Mouse (Mus musculus): ENCODE results near the gene 1700001C02Rik. TPM values are rescaled to one million over a fixed set of nuclear protein-coding genes. Genes with fewer than 3 reads are reported as not detected.

1700001C02Rik gene
- polyA plus RNA-seq, 3 experiments from 2014 or later, result not detected

DNA sequence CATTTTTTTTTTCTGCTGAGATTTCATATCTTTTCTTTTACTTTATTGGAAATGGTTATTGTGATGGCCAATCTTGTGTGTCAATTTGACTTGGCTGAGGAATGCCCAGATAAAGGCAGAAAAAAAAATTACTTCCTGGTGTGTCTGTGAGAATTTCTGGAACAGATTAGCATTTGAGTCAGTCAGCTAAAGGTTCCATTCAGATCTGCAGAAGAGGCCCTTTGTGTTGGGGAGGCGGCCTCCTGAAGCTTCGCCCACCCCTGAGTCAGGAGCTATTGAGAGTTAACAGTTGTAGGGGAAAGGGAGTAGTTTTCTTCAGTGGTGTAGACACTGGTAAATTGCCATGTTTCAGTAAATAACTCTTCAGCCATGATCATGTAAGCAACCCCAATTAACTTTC is 29.4 kb downstream of the 1700001C02Rik start:
- ATAC-seq, result no peak

GRCm38 (mm10) chr5:30496821-30497220 is 31.0 kb downstream of the 1700001C02Rik start:
- no peak for ATAC-seq

DNA sequence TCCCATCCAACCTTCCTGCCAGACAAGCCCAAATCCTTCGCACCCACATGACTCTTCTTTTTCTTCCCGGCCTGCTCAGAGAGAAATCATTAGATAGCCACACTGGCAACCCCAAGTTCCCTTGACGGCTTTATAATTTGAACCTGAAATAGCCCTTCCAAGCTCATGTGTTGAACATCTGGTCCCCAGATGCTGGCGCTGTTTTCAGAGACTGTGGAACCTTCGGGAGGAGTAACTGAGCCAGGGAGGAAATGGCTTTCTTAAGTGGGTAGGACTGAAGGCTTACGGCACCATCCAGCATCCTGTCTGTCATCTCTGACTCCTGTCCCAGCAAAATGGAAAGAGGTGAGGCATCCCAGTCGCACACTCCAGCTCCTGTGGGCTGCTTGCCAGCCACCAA is 31.5 kb downstream of the 1700001C02Rik start:
- no peak for ATAC-seq

GRCm38 (mm10) chr5:30513111-30513510 is 47.3 kb downstream of the 1700001C02Rik start:
- ATAC-seq, result no peak

- ATAC-seq, result no peak
These were observed 50.5 kb downstream of the 1700001C02Rik start for GRCm38 (mm10) chr5:30516376-30516775.

DNA sequence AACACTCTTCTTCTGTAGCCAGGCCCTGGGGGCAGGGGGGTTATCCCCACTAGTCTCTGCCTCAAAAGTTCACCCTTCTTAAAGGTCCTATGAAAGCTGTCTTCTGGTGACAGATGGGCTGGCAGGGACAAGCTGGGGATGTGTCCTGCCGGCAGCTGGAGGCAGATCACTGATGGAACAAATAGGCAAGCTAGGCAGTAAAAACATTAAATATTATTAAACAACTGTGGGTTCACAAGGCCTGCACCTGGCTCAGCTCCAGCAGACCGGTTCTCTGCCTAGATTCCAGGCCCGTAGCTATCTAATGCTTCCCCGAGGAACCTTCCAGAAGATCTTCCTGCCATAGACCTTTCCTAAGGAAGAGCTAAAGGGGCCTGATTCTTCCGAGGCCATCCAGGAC is 52.3 kb downstream of the 1700001C02Rik start:
- no peak for ATAC-seq

- ATAC-seq, result no peak
These were observed 52.7 kb downstream of the 1700001C02Rik start for GRCm38 (mm10) chr5:30518547-30518946.

DNA sequence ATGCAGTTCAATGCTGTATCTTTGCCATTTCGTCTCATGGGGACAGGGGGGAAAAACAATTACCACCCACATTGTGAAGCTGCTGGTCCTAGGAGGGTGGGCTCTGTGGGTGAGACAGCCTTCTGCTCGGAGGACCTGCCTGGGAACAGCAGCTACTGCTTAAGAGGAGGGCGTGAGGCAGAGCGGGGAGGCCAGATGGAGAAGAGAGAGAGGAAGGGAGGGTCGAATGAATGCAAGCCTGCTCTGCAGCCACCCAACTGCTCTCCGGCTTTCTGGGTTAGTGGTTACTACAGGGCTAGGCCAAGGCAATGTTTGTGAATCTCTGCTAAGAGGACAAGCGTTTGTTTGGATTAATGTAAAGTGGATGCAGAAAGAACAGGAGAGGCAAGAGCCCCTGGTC is 53.6 kb downstream of the 1700001C02Rik start:
- ATAC-seq, result no peak

- no peak for ATAC-seq
These were observed 54.4 kb downstream of the 1700001C02Rik start for GRCm38 (mm10) chr5:30520214-30520732.

- ATAC-seq, result no peak
These were observed 56.6 kb downstream of the 1700001C02Rik start for GRCm38 (mm10) chr5:30522406-30522805.

GRCm38 (mm10) chr5:30523131-30523530 is 57.3 kb downstream of the 1700001C02Rik start:
- ATAC-seq, result no peak

DNA sequence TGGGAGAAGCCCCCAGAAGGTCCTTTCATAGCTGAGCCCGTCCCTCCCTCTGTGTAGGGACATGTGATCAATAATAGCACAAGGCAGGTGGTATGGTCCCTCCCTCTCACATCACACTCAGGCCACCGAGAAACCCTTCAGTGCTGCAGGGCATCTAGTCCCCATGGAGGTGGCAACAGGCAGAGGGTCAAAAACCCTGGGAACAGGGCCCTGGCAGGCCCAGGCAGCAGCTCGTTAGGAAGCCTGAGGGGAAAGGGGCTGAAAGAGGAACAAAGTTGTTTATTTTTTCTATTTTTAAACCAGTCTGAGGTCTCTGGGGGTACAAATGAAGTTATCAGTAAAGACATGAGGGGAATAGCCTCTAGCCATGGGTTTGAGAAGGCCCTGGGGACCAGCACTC is 58.4 kb downstream of the 1700001C02Rik start:
- no peak for ATAC-seq

DNA sequence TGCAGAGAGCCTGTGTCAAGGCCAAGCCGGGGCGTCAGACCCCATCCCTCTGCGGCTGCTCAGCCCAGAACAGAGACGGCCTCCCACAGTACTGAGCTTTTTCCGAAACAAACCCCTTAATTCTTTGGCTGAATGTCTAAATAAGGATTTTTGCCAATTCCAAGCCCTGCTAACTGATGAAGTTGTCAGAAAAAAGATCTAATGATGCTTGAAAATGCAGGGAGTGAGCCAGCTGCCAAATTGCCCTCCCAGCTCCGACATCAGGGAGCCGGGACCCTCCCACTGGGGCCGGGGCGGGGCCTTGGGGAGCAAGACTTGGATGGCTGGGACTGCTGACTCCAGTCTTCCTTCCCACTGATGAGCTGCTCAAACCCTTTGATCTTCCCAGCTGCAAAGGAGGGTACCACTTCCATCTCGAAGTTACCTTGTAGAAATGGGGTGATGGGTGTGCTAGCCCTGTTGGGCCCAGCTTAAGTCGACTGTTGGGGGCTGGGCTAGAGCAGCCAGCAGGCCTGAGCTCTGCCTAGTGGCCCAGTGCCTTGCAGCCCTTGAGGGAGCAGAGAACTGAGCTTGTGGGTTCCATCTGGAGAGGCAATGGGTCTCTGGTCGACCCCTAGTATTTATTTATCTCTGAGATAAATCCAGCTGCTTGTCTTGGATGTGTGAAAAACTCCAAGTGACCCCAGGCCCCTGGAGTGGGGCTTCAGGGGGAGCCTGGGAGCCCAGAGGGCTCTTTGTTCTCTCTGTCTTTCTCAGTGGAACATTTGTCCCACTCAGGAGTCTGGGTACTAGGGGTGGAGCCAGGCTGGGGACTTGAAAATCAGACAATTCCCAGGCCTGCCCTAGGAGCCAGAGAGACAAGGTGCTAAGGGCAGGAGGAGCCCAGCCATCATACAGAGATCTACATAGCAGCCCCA is 60.3 kb downstream of the 1700001C02Rik start:
- no peak for ATAC-seq

DNA sequence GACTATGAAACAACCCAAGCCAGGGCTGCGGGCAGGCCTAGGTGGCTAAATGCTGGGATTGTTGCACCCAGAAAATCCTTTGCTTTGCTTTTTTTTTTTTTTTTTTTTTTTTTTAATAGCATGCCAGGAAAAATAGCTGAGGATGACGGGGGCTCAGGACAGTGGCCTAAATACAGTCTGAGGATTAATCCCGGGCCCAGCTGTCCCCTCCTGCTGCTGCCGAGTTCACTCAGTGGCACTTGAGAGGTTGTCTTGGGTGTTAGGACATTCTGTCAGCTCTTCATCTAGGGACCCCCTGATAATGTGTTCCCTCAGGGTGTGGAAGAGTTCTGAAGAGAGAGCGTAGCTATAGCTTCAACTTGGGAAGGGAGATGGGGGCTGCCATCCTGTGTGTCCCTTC is 61.3 kb downstream of the 1700001C02Rik start:
- ATAC-seq, result no peak

DNA sequence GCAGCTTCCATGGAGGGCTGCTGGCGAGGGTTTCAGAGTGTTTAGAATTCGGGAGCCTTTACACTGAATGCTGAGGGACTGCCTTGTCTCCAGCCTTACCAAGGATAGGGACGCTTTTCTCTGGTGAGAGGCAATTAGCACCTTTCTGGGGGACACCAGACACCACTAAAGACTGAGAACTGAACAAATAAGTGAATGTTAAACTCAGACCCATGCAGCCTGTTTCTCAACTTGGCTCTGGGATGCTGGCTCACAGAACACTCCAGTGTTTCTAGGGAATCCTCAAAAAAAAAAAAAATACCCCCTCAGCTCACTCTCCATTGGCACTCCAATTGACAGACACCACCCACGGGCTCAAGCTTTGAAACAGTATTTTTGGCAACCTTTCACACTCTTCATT is 63.1 kb downstream of the 1700001C02Rik start:
- no peak for ATAC-seq

Other genes with a start within 250 kb of the 1700001C02Rik start
- 10 to 100 TPM; 18.1 to 26.0 (median 25.3) TPM for gene Selenoi, start 233.5 kb upstream of the 1700001C02Rik start, polyA plus RNA-seq (2017; shearing (Covaris generic))
- 1 to 10 TPM in 2 of 3 experiments, under 1 TPM in 1; 0.50 to 3.1 (median 1.5) TPM for gene Drc1, start 184.7 kb upstream of the 1700001C02Rik start, polyA plus RNA-seq (2017; shearing (Covaris generic))
- not detected for gene Otof, start 4.1 kb upstream of the 1700001C02Rik start, polyA plus RNA-seq (2017; shearing (Covaris generic))
- not detected for gene Cib4, start 79.8 kb downstream of the 1700001C02Rik start, polyA plus RNA-seq (2017; shearing (Covaris generic))
- under 1 TPM in 1 of 3 experiments, not detected in 2; 0.09 TPM for gene Kcnk3, start 122.1 kb downstream of the 1700001C02Rik start, polyA plus RNA-seq (2017; shearing (Covaris generic))
- gene Slc35f6, start 181.9 kb downstream of the 1700001C02Rik start, polyA plus RNA-seq (2017; shearing (Covaris generic)), result 10 to 100 TPM; 13.9 to 16.4 (median 14.8) TPM
- 100 to 1,000 TPM in 1 of 3 experiments, 10 to 100 TPM in 2; 31.9 to 201 (median 58.8) TPM for gene Cenpa, start 200.7 kb downstream of the 1700001C02Rik start, polyA plus RNA-seq (2017; shearing (Covaris generic))
- gene Dpysl5, start 245.5 kb downstream of the 1700001C02Rik start, polyA plus RNA-seq (2017; shearing (Covaris generic)), result 1 to 10 TPM in 1 of 3 experiments, under 1 TPM in 1, not detected in 1; 0.13 to 1.5 TPM